Mouse (Mus musculus): ENCODE measurements around the gene Kcnc2.
"Not testable (repeated sequence)": the region's sequence is repeated elsewhere in the genome, so short reads cannot be mapped to it uniquely, and the experiment has no call there.

The Kcnc2 gene

DNA sequence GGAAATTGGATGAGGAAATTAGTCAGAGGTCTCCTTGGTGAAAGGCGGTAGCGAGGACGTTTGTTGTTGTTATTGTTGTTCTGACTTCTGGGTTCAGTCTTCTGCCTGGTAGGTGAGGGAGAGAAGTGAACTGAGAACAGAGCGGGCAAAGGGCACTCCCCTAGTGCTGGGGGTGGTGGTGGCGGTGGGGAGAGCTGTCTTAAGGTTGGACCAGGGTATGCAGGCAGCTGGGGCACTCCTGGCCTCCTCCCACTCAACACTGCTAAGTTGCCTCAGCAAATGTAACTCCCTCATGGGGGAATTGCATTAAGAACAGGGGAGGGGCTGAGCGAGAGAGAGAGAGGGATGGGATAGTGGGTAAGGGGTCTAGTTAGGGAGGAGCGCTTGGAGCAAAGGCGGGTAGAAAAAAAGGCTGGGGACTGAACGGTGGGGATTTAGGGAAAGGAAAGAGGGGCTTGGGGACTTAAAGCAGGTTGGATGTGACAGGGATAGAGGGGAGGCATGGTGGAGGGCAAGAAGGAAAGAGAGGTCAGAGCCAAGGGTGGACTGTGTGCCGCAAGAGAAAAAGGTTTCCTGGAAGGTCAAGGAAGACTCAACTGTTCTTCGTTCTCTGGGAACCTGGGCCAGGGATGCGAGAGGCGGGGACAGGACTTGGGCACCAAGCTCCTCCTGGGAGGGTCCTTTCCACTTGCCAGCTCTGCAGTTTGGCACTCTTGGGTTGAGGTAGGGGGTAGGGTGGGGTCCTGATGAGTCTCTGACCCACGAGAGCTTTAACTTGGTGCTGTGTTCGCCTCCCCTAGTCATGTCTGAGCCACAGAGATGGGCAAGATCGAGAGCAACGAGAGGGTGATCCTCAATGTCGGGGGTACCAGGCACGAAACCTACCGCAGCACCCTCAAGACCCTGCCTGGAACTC is at the start of gene Kcnc2:
Gene Kcnc2, plus strand, starts transcription at position 235 of the 916 bp plus-strand sequence.
- peak in 1 of 2 experiments; percentile 3 for DNase-seq

DNA sequence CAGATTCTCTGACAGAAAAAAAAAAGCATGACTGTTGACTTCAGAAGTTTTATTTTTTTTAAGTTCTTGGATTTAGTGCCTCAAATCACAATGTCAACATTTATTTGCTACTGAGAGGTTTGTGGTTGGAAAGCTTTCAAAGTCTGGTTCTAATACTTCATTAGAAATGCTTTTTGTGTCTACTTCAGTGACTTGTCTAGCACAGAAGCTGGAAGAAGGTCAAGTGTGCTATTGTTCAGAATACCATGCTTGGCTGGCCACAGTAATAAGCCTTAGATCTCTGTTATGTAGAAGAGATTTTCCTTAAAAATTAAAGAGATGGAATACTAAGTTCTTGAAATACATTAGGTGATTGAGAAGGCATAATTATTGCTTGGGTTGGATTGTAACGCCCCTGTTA is 43.8 kb upstream of the Kcnc2 start:
- no peak for DNase-seq

DNA sequence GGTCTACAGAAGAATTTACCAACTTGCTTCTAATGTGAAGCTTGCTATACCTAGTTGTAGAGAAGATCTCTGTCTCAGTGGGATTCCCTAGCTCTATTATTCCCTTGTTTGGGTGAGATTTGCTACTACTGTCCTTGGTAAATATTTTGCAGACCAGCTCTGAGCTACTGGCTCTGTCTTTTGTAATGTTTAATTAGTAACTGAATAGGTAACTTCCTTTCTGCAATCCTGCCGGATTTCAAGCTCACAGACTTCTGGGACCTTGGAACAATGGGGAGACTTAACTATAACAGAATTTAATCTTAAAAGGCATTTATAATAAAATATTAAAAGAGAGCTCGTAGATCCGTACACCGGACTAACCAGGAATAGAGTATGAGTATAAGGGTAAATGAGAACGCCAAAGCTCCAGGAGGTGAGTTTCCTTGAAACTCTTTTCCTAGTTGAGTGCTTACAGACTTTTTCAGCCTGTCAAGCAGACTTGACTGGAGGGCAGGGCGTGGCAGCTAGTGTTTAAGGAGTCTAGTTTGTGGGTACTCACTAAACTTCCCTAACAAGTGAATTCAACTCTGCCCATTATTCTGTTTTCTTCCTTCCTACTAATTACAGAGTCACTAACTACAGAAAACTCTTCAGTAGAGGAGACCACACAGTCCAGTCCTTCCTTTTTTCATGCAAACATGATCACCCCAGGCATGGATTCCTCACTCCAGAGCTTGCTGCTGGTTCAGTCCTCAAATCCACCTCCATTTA is 41.7 kb upstream of the Kcnc2 start:
- not testable (repeated sequence) for DNase-seq

DNA sequence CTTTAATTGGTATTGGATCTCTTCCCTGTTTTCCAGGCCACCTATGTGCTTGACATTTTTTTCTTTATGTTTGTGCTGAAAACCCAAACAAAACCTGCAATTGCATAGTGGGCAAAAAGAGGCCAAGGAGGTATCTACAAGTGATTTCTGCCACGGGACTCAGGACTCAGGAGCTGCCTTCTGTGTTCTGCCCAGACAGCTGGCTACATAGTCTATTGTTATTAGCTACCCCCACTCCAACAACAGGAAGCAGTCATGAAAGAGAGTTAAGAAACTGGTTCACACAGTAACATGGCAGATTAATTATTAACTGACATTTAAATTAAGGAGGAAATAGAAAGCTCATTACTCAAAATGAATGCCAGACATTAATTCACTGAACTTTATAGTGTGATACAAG is 38.2 kb upstream of the Kcnc2 start:
- DNase-seq = not testable (repeated sequence)

DNA sequence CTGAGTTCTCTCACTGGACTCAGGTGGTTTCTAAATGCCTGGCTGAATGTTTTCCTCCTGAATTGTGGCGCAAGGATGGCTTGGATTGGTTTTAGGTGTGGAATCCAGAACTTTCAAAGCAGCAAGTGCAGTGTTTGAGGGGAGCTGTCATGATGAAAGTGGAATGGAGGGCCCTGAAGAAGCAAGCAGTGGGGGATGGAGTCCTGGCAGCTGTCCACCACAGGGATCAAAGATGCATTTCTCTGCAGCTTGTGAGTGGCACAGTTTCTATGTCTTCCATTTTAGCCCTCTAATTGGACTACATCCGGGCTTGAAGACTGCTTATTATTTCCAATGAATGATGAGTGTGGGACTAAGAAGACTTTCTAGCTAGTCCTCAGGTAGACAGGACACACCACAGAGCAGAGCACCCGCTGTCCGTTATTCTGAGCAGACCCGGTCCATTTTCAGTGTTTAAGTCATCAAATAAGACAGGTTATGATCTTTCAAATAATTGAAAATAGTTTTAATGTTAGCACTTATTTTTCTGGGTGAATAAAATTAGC is 35.5 kb upstream of the Kcnc2 start:
- DNase-seq = not testable (repeated sequence)

DNA sequence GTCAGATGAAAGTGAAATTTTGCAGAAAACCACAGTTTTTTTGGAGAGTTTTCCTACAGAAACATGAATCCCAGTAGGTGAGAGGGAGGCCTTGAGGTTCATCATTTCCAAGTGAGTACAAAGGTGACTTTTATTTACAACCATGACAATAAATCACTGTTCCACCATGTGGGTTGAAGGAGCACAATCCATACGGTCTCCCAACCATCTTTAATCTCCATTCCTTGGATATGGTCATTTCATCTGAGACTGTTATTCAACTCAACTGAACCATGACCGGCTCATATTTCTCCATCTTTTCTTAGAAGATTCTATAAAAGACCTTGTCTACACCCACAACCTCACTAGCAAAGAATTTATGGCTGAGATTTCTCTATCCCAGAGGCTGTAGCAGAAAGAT is 22.6 kb upstream of the Kcnc2 start:
- DNase-seq = no peak

DNA sequence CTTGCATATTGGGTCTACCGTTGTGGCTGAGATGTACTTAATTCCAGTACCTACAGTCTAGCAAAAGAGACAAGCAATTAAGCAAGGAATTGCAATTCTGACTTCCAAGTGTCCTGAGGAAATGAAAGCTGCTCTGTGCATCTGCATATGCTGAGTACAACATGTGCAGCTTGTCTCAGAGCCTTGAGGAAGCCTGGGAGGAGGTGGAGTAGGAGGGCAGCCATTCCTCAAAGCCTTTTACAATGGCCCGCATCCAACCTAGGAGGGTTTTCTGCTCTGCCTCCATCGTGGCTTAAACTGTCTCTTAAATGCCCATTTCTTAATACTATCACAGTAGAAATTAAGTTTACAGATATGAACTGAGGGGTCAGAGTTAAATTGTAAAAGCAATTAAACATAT is 7.5 kb upstream of the Kcnc2 start:
- no peak for DNase-seq

DNA sequence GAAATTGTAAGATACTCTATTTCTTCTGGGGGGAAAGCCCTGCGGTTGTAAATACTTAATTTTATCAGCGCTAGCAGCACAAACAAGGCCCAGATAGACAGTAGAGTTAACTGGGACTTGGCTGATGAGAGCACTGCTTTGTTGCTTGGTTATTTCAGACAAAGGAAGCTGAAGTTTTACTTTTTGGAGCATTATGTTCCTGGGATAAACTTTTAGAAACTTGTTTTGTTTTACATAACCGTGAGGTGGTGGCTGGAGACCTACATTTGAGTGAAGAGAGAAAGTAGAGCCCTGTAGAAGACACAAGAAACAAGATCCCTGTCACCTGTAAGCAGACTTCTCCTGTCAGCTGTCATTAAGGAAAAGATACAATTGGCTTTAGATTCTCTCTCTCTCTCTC is 1.4 kb upstream of the Kcnc2 start:
- no peak for DNase-seq

DNA sequence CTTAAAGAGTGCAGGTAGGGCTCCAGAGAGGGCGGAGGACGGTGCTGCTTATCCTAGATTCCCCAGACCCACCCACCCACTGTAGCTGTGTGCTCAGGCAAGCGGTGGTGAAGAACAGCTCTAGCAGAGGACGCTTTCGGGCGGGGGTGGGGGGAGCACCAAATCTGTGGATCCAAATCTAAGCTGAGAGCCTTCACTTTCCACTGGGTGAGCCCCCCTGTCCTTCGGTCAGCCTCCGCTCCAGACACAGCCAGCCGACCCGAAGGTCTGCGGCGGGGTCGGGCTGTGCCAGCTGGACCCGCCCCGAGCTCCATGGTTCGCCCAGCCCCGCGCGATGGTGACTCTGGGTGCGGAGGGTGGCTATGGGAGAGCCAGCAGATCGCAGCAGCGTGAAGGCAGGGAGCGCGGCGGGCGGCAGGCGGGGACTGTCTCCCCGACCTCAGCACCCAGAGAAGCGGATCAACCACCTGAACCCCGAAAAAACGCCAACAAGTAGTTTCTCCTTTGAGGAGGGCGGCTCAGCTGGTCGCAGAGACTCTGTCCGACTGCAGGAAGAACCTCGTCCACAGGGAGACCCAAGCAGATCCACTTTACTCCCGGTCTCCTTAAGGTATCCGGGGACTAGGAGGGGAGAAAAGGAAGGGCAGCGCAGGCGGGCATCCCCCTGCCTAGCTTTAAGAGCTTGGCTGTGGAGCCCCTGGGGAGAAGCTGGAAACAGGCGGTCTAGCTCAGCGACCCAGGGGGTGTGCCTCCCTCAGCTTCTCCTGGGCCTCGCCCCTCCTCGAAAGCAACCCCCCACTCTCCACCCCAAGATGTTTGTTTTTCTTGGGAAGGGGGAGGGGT is 761 bp upstream of the Kcnc2 start:
- peak; percentile 28 to 49 for DNase-seq

DNA sequence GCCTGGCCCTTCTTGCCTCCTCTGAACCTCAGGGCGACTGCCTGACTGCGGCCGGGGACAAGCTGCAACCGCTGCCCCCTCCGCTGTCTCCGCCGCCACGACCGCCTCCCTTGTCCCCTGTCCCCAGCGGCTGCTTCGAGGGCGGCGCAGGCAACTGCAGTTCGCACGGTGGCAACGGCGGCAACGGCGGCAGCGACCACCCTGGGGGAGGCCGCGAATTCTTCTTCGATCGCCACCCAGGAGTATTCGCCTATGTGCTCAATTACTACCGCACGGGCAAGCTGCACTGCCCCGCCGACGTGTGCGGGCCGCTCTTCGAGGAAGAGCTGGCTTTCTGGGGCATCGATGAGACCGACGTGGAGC is 863 bp downstream of the Kcnc2 start:
- DNase-seq = peak; percentile 4 to 25

DNA sequence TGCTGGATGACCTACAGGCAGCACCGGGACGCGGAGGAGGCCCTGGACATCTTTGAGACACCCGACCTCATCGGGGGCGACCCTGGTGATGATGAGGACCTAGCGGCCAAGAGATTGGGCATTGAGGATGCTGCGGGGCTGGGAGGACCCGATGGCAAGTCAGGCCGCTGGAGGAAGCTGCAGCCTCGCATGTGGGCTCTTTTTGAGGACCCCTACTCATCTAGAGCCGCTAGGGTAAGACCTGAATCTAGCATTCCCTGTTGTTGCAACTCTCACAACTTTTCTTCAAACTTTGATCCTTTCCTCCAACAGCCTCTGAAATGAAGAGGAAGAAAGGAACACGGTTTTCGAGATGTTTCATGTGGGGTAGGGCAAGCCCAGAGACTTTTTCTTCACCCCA is 1.2 kb downstream of the Kcnc2 start:
- peak in 1 of 2 experiments; percentile 3 for DNase-seq

DNA sequence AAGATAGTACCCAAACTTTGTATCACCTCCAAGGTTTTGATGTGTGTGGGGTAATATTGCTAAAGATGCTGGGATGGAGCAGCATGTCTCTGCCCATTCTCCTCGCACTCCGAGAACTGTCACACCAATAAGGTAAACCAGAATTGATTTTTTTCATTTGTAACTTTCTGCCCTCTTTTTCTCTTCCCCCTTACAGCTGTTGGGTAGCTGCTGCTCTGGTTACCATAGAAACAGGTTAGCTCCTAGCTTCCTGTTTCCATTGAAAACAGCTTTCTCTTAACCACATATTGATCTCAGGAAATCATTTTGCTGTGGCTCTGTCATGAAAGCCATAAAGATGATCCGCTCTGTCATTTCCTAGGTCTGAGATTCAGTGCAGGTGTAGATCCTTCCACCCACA is 7.1 kb downstream of the Kcnc2 start:
- no peak for DNase-seq

DNA sequence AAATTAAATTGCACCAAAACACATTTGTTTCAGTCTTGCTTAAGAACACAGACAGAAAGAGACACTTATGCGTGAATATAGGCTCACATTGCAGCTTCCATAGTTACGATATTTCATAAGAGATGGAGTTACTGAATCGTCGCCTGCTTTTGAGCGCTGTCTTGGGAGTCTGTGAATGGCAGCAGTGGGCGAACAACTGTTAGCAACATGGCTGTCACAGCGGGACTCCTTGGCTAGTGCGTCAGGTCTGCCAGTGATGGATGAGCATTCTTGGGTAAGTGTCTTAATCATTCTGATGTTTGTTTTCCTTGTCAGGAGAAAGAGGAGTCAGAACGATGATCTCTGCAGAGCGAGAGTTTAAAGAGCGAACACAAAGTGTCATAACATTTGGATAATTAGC is 44.2 kb downstream of the Kcnc2 start:
- peak; percentile 21 to 39 for DNase-seq

DNA sequence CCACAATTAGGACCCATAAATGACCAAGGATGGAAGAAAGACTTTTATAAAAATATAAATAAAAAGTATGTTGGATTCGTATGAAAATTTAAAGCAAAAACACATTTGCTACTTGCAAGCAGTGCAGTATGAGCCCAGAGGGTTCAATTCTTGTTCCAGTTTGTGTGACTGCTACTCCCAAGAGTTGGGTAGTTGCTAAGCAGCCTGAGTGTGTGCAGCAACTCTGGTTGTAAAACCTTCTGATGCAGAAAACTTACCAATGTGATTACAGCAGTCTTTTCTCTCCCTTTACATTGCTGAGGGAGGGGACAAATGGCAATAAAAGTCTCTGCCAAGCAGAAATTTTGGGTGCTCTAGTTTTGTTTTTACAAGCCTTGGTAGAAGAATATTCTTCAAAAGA is 46.9 kb downstream of the Kcnc2 start:
- DNase-seq = no peak

DNA sequence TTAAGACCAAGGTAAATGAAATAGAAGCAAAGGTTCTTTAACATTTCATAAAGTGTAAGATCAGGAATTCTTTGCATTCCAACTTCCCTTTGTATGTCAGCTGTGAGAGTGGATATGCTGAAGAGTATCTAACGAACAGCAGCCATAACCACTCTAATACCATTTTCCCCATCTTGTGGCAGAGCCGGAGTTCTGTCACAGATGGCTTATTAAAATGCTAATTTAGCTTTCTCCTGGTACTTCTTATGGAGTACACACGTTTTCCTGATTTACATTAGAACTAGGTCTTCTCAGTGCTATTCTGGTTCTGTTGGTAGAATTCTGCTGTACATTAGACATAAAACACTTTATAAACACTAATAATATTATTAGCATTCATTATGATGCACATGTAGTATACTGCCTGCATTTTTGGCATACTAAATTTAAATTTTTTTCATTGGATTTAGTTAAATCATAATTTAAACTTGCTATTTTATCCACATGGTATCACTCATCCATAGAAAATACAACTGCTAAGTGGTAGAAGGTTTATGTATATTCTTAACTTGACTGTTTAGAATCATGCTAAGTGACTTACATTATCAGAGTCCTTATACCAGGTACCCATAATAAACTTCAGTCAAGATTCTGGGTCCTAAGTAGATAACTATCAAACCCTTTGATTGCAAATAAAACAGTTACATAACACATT is 86.9 kb downstream of the Kcnc2 start:
- no peak for DNase-seq

DNA sequence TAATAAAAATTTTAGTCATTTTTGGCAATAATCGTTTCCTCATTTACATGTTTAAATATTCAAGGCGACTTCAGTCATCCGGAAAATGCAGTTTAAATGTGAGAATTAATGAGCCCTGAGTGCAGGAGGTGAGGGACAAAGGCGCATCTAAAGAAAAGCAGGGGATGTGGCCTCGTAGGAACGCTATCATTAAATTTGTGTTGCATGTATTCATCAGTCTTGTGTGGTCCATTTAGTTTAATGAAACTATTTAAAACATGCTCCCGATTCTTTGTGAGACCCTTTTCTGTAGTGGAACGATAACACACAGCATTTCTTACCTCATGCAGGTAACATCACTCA is 87.4 kb downstream of the Kcnc2 start:
- DNase-seq = no peak

DNA sequence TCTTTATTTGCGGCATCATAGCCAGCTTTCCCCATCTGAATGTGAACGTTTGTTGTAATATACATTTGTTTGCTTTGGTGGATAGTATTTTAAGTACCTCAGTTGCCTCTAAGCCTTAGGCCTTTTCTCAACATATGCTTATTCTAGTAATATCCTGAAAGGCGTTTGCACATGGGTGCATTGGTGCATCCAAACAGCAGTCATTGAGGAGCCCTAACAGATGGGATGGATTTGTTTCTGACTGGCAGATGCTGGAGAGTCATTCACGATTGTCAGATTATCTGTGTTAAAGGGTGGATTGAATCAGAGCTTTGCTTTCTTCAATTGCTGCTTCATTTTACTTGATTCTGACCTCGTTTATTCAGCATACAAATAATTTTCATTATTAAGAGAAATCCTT is 89.8 kb downstream of the Kcnc2 start:
- no peak for DNase-seq

DNA sequence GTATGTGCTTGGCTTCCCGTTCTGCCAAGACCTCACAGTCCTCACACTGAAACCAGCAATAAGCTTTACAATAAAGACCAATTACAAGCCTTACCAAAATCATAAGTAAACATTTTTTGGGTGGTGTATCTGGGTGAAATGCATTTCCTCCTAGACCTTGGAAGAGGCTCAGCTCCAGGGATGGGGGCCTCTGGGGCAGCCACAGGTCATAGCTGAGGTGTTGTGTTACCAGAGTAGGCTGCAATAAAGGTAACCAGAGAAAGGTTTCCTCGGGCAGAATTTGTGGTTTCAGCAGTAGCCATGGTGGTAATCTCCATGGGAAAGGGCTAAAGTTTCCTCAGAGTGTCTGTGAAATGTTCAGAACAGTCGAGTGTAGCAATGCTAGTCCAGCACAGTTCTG is 97.4 kb downstream of the Kcnc2 start:
- DNase-seq = no peak

DNA sequence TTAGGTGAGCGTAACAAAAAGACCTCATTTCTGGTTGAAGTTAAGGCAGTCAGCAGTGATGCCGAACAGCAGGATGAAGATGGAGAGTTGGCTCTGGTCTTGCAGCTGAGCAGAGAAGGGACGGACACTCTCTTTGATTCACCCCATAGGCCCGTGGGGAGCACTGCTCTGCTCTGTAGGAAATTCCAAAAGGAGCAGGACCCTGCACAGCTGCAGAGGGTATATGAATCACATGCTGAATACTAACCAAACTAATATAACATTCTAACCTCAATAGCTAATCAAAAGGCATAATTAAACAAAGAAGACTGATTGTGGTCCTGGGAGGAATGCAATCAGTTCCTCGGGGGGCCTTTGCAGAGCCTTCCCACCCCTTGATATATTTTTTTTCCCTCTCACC is 106.2 kb downstream of the Kcnc2 start:
- no peak for DNase-seq

DNA sequence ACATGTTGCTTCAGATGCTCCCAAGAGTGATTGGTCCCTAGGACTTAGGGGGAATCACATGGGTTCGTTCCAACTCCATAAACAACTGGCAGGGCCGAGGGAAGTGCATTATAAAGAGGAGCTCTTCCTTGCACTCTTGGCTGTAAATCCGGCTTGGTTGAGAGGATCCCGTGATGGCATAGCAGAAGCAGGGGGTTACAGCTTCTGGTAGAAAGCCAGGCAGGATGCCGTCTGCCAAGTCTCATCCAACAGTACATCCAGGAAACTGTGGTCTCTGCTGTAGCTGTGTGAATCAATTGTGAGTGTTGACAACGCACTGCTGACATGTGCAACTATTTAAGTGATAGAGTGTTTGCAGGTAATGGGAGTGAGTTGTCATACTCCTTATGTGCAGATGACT is 107.5 kb downstream of the Kcnc2 start:
- DNase-seq = no peak

DNA sequence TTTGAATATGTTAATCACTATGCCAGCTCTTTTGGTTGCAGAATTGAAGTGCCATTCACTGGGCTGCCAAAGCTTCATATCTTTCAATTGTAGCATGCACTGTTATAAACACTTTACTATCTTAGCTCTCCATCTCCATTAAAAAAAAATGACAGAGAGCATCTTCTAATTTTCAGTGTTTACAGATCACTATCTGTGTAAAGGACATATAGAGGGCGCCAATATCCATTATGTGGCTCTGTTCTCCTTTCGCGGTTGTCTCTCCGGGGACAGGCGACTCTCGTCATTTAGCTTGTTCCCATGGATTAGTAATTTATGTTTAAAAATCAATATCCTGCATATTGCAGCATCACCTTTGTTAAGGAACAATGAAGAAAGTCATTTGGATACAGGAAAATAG is 109.7 kb downstream of the Kcnc2 start:
- no peak for DNase-seq

DNA sequence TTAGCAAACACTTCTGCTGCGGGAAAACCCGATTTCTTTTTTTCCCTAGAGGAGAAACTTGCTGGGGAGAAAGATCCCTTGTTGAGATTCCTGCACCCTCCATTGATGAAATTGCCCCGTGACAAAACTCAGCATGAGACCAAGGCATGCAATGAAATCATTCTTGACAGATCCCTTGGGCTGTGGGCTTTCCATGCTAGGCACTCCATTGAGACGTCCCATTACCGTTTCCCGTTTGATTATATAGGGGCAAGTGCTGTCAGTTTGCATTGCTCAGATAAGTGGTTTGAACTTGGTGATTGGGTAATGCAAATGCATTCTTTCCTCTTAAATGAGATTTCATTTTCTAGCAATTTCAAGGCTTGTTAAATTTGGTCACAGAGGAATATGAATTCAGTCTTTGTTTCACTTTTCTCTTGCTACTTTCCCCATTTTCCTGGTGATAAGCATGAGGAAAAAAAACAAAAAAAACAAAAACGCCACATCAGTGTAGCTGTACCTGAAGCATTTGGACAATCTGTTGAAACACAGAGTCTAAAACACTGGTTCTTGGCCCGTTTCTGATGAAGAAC is 123.6 kb downstream of the Kcnc2 start:
- no peak for DNase-seq

Measured in cerebellum, postnatal 25 days (tissue).